Mouse (Mus musculus): ENCODE results near the gene Lpcat1. TPM values are rescaled to one million over a fixed set of nuclear protein-coding genes. Genes with fewer than 3 reads are reported as not detected.

Lpcat1 gene
- polyA plus RNA-seq (2012; rRNA removed) = 38.9 and 40.9 TPM in 2 replicates

DNA sequence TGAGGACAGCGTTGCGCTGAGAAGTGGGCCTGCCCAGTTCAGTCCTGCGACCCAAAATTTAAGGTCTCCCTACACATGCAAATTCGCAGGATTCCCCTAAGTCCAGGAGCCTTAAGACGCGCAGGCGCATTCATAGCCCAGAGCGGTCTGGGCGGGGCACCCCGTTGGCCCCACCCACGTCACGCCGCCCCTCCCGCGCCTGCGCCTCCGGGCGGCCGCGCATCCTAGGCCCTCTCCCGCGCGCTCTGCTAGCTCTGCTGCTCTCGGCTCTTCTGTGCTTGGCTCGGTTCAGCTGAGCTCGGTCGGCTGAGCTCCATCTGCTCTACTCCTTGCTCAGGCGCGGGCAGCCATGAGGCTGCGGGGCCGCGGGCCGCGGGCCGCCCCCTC, at the start of gene Lpcat1:
Gene Lpcat1, plus strand, starts transcription at position 164 of the 387 bp plus-strand sequence.
- DNase-seq = peak; percentile 89
- Histone ChIP-seq H3K36me3 (ENCODE audit: control insufficient read depth, insufficient read depth, low read length) (no peaks in the 10 kb centered on the region), H3K27ac (ENCODE audit: control insufficient read depth, insufficient read depth, low read length) (no peak within 1 kb of the TSS), H3K4me3 (ENCODE audit: control insufficient read depth, insufficient read depth, low read length) (peak within 1 kb of the TSS; percentile 73), H3K27me3 (ENCODE audit: control insufficient read depth, insufficient read depth, low read length) (no peaks in the 10 kb centered on the region), H3K4me1 (replicated peaks; ENCODE audit: control insufficient read depth, insufficient read depth, low read length) (peaks cover 19% of the 10 kb centered on the region)
- TF ChIP-seq CTCF (IDR thresholded peaks at IDR 0.05; ENCODE audit: borderline replicate concordance, control insufficient read depth, extremely low read depth, insufficient read depth, low read length, poor library complexity) (peak; percentile 47; the same call in 1 of the 2 replicates), POLR2A (IDR thresholded peaks at IDR 0.05; ENCODE audit: control insufficient read depth, extremely low read depth, insufficient read depth, low read length, poor library complexity) (peak; percentile 67; the same call in 1 of the 2 replicates)
- WGBS = under 1% methylated on average over 34 of the region's 35 CpGs

DNA sequence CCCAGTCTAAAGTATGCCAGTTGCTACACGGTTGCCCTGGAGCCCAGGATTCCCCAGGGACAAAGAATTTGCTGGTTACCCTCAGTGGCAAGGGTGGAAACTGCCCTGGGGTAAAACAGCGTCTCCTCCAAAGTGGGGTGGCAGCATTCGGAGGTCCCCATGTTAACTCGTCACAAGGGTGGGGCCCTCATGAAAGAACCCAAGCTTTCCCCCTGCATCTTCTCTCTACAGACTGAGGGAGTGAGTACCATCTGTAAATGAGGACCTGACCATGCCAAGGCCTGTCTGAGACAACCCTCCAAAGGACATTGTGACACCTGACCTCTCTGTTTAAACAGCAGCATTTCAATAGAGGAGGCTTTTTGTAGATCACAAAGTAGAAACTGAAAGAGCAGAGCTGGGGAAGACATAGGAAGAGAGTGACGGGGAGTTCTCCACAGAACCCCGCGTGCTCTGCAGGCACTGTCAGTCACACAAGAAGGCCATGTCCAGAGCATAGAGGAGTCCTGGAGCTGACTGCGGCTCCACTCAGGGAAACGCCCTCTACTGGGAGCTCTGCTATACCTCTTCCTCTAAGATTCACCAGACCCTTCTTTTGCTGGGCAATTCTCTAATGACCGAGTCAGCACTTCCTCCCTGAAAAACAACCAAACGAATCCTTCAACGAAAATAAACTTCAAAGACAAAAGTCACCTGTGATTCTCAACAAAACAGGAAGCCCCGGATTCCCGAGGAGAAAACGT, 49.3 kb upstream of the Lpcat1 start:
- Histone ChIP-seq H3K27me3 (ENCODE audit: control insufficient read depth, insufficient read depth, low read length) (no peaks in the 10 kb centered on the region; the same call in 1 of the 2 replicates), H3K4me1 (replicated peaks; ENCODE audit: control insufficient read depth, insufficient read depth, low read length) (no peaks in the 10 kb centered on the region), H3K4me3 (ENCODE audit: control insufficient read depth, insufficient read depth, low read length) (no peak overlapping the region), H3K27ac (ENCODE audit: control insufficient read depth, insufficient read depth, low read length) (no peak overlapping the region), H3K36me3 (ENCODE audit: control insufficient read depth, insufficient read depth, low read length) (no peaks in the 10 kb centered on the region)
- 36% methylated on average over 15 of the region's 15 CpGs for WGBS
- TF ChIP-seq CTCF (IDR thresholded peaks at IDR 0.05; ENCODE audit: borderline replicate concordance, control insufficient read depth, extremely low read depth, insufficient read depth, low read length, poor library complexity) (no peak), POLR2A (IDR thresholded peaks at IDR 0.05; ENCODE audit: control insufficient read depth, extremely low read depth, insufficient read depth, low read length, poor library complexity) (no peak)
- DNase-seq = peak; percentile 27

DNA sequence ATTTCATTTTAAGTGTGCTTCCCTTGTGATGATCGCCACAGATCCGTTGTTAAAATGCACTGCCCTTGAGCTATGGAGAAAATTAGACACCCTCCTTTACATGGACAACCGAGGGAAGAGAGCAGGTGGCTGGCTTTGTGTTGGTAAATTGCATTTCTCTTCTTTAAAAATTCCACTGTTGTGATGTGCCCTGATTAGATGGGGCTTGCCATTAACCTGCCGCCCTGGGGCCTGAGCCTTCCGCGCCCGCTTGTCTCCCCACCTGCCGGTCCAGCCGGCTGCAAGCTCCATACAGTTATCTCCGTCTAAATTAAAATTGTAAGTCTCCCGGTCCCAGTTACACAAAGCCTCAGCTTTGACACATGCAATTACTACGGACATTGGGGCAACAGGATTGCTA, 48.7 kb upstream of the Lpcat1 start:
- H3K4me1 ChIP-seq (replicated peaks; ENCODE audit: control insufficient read depth, insufficient read depth, low read length) = no peaks in the 10 kb centered on the region
- no peak for TF ChIP-seq POLR2A (IDR thresholded peaks at IDR 0.05; ENCODE audit: control insufficient read depth, extremely low read depth, insufficient read depth, low read length, poor library complexity)
- TF ChIP-seq CTCF (IDR thresholded peaks at IDR 0.05; ENCODE audit: borderline replicate concordance, control insufficient read depth, extremely low read depth, insufficient read depth, low read length, poor library complexity) = no peak
- WGBS = 84% methylated on average over 12 of the region's 12 CpGs
- H3K4me3 ChIP-seq (ENCODE audit: control insufficient read depth, insufficient read depth, low read length) = no peak overlapping the region
- no peak for DNase-seq
- H3K27ac ChIP-seq (ENCODE audit: control insufficient read depth, insufficient read depth, low read length) = no peak overlapping the region
- no peaks in the 10 kb centered on the region; the same call in 1 of the 2 replicates for H3K27me3 ChIP-seq (ENCODE audit: control insufficient read depth, insufficient read depth, low read length)
- H3K36me3 ChIP-seq (ENCODE audit: control insufficient read depth, insufficient read depth, low read length) = no peaks in the 10 kb centered on the region

DNA sequence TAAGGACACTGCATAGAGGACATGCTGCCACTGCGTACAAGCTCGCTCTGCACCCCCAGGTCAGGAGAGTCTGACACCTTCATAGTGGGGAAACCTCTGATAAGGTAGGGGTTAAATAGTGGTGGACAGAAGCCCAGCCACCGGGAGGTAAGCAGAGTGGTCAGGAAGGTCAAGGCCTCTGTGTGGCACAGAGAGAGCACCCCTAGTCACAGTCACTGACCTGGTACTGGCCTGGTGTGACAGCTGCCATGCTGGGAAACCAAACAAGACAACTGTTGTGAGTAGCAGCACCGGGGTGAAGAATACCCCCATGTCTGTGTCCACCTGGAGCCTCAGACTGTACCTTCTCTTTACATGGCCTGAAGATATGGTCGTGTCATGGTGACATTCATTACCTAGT, 47.8 kb upstream of the Lpcat1 start:
- H3K36me3 ChIP-seq (ENCODE audit: control insufficient read depth, insufficient read depth, low read length) = no peaks in the 10 kb centered on the region
- H3K27me3 ChIP-seq (ENCODE audit: control insufficient read depth, insufficient read depth, low read length) = no peaks in the 10 kb centered on the region; the same call in 1 of the 2 replicates
- no peak overlapping the region for H3K27ac ChIP-seq (ENCODE audit: control insufficient read depth, insufficient read depth, low read length)
- TF ChIP-seq CTCF (IDR thresholded peaks at IDR 0.05; ENCODE audit: borderline replicate concordance, control insufficient read depth, extremely low read depth, insufficient read depth, low read length, poor library complexity) = no peak
- TF ChIP-seq POLR2A (IDR thresholded peaks at IDR 0.05; ENCODE audit: control insufficient read depth, extremely low read depth, insufficient read depth, low read length, poor library complexity) = no peak
- no peak overlapping the region for H3K4me3 ChIP-seq (ENCODE audit: control insufficient read depth, insufficient read depth, low read length)
- H3K4me1 ChIP-seq (replicated peaks; ENCODE audit: control insufficient read depth, insufficient read depth, low read length) = no peaks in the 10 kb centered on the region
- 86% methylated on average over 5 of the region's 5 CpGs for WGBS
- DNase-seq = no peak

DNA sequence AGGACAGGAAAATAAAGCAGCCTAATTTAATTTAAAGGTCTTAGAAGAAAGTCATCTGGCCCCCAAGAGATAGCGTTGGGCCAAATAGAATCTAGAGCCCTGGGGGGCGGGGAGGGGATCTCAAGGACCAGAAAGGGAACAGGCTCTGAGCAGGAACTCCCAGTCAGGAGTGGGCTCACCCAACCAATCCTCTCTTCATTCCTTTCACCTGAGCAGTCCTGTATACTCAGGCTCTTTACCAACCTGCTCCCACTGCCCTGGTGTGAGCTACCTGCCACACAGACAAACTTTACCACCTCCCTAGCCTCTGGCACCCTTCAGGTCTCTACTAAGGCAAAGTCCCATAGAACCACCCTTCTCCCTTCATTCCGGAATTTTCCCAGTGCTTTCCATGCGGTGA, 44.0 kb upstream of the Lpcat1 start:
- TF ChIP-seq POLR2A (IDR thresholded peaks at IDR 0.05; ENCODE audit: control insufficient read depth, extremely low read depth, insufficient read depth, low read length, poor library complexity) = no peak
- TF ChIP-seq CTCF (IDR thresholded peaks at IDR 0.05; ENCODE audit: borderline replicate concordance, control insufficient read depth, extremely low read depth, insufficient read depth, low read length, poor library complexity) = no peak
- H3K36me3 ChIP-seq (ENCODE audit: control insufficient read depth, insufficient read depth, low read length) = no peaks in the 10 kb centered on the region
- no peaks in the 10 kb centered on the region; the same call in 1 of the 2 replicates for H3K27me3 ChIP-seq (ENCODE audit: control insufficient read depth, insufficient read depth, low read length)
- 76% methylated on average over 4 of the region's 4 CpGs for WGBS
- no peak overlapping the region for H3K27ac ChIP-seq (ENCODE audit: control insufficient read depth, insufficient read depth, low read length)
- no peak for DNase-seq
- H3K4me1 ChIP-seq (replicated peaks; ENCODE audit: control insufficient read depth, insufficient read depth, low read length) = no peaks in the 10 kb centered on the region
- H3K4me3 ChIP-seq (ENCODE audit: control insufficient read depth, insufficient read depth, low read length) = no peak overlapping the region

DNA sequence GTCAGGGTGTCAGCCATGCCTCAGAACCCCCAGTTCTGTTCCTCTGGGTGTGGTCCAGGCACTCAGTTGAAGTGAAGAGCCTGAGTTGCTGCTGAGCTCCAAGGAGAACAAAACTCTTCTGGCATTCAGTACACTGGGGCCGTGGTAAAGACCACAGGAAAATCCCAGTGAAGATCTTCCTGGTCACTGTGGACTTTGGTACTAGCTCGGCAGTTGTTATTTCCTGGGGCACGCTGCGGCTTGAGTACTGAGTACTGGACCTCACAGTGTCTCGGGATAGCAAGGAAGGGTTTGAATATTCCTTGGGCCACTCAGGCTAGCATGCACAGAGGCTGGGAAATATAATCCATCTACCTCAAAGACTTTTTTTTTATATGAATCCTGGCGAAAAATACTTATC, 42.0 kb upstream of the Lpcat1 start:
- Histone ChIP-seq H3K4me1 (replicated peaks; ENCODE audit: control insufficient read depth, insufficient read depth, low read length) (no peaks in the 10 kb centered on the region), H3K27ac (ENCODE audit: control insufficient read depth, insufficient read depth, low read length) (no peak overlapping the region), H3K4me3 (ENCODE audit: control insufficient read depth, insufficient read depth, low read length) (no peak overlapping the region), H3K36me3 (ENCODE audit: control insufficient read depth, insufficient read depth, low read length) (no peaks in the 10 kb centered on the region), H3K27me3 (ENCODE audit: control insufficient read depth, insufficient read depth, low read length) (no peaks in the 10 kb centered on the region; the same call in 1 of the 2 replicates)
- TF ChIP-seq CTCF (IDR thresholded peaks at IDR 0.05; ENCODE audit: borderline replicate concordance, control insufficient read depth, extremely low read depth, insufficient read depth, low read length, poor library complexity) (no peak), POLR2A (IDR thresholded peaks at IDR 0.05; ENCODE audit: control insufficient read depth, extremely low read depth, insufficient read depth, low read length, poor library complexity) (no peak)
- no peak for DNase-seq
- WGBS = 66% methylated on average over 6 of the region's 6 CpGs
